Mouse (Mus musculus) liver, postnatal 0 days (tissue): ENCODE results near the gene Igflr1.

Experiments used
- CTCF ChIP-seq: sonication (generic); IDR thresholded peaks from 2 replicates; pipeline ENCODE4 v1.5.1; 2016; ENCODE audit warnings: antibody characterized with exemption, low read depth
- EP300 ChIP-seq: IDR thresholded peaks from 2 replicates; pipeline ENCODE4 v1.6.1; 2016; ENCODE audit warnings: antibody characterized with exemption, low read depth, mild to moderate bottlenecking

DNA sequence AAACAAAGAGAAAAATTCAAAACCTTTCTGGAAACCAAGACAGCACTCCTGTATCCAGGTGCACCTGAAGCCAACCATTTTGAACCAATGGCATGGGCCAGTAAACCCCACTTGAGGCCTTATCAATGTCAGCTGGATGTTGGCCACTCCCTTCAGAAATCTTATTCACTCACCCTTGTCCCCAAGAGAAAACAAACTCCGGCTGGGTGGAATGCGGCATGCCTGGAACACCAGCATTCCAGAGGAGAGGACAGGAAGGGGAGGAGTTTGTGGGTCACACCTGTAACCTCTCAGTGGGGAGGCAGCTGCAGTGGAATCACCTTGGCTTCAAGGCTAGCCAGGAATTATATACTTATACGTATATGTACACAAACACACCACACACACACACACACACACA is 37.4 kb downstream of the Igflr1 start:
- TF ChIP-seq CTCF (no peak), EP300 (no peak)
